In the genomic region with DNA sequence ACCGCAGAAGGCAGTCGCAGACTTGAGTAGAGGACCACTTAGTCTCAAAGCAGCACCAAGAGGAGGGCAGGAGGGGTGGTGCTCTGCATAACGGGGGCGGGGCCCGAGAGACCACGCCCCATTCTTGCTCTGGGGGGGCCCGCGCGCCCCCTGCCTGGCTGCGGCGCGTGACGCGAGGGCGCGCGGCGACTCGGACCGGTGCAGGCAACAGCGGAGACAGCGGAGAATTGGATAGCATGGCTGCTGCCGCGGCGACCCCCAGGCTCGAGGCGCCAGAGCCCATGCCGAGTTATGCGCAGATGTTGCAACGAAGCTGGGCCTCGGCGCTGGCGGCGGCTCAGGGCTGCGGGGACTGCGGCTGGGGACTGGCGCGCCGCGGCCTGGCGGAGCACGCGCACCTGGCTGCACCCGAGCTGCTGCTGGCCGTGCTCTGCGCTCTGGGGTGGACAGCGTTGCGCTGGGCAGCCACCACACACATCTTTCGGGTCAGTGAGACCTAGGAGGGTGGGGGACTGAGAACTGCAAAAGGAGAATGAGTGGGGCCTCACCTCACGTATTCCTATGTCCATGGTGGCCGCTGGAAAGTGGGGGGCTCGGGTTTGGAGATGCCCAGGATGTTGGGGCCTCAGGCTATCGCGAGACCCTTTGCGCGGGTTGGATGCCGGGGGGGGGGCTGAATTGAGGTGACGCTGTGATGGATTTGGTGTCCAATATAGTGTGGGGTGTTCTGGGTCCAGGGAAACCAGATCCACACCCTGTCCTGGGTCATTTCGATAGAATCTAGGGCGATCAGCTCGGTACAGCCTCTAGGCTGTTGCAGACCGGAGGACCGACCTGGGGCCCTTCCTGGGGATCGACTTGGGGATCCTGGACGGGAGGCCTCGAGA, we compare ENCODE assay signal across 8 mouse cellular contexts. TPM values are rescaled to one million over a fixed set of nuclear protein-coding genes. Genes with fewer than 3 reads are reported as not detected.
DNase-seq lines count a peak whose midpoint lies in the region; ATAC-seq lines count a peak whose summit lies in the region.

A gene (plus strand): TSS at position 152 of the 887 bp plus-strand sequence.

- peaks cover 27% of the 10 kb centered on the region for H3K4me1 ChIP-seq in embryonic facial prominence, embryonic 12.5 days
- peaks cover 32% of the 10 kb centered on the region for H3K4me1 ChIP-seq in heart, embryonic 10.5 days
- H3K4me1 ChIP-seq in liver, embryonic 13.5 days (replicated peaks) = peaks cover 22% of the 10 kb centered on the region
- H3K4me1 ChIP-seq in neural tube, embryonic 14.5 days (ENCODE audit: control insufficient read depth, insufficient read depth, low read length) = peaks cover 21% of the 10 kb centered on the region

- peak; percentile 61 for ATAC-seq in embryonic facial prominence, embryonic 12.5 days (ENCODE audit: insufficient number of reproducible peaks, insufficient read depth, low FRiP score, low TSS enrichment)
- ATAC-seq in liver, embryonic 13.5 days (ENCODE audit: low read depth) = peak; percentile 55
- ATAC-seq in neural tube, embryonic 14.5 days (ENCODE audit: low read depth) = peak; percentile 53

- peak within 1 kb of the TSS; percentile 83 for H3K27ac ChIP-seq in embryonic facial prominence, embryonic 12.5 days
- H3K27ac ChIP-seq in heart, embryonic 10.5 days = peak within 1 kb of the TSS; percentile 84
- H3K27ac ChIP-seq in liver, embryonic 13.5 days = no peak within 1 kb of the TSS
- peak within 1 kb of the TSS; percentile 86 for H3K27ac ChIP-seq in neural tube, embryonic 14.5 days (ENCODE audit: low read depth, low read length)

- no peaks in the 10 kb centered on the region for H3K9me3 ChIP-seq in embryonic facial prominence, embryonic 12.5 days
- no peaks in the 10 kb centered on the region for H3K9me3 ChIP-seq in heart, embryonic 10.5 days
- no peaks in the 10 kb centered on the region for H3K9me3 ChIP-seq in liver, embryonic 13.5 days (replicated peaks)
- H3K9me3 ChIP-seq in neural tube, embryonic 14.5 days (ENCODE audit: control insufficient read depth, low read length) = no peaks in the 10 kb centered on the region

- H3K4me2 ChIP-seq in embryonic facial prominence, embryonic 12.5 days (replicated peaks) = peak within 1 kb of the TSS; percentile 68
- H3K4me2 ChIP-seq in liver, embryonic 13.5 days = peak within 1 kb of the TSS; percentile 75
- H3K4me2 ChIP-seq in neural tube, embryonic 14.5 days (ENCODE audit: low read depth, low read length) = peak within 1 kb of the TSS; percentile 85

- WGBS in embryonic facial prominence, embryonic 12.5 days = 2% methylated on average over 66 of the region's 66 CpGs
- 3% methylated on average over 66 of the region's 66 CpGs for WGBS in heart, embryonic 10.5 days
- 3% methylated on average over 66 of the region's 66 CpGs for WGBS in liver, embryonic 13.5 days (ENCODE audit: insufficient replicate concordance)
- WGBS in neural tube, embryonic 14.5 days = 2% methylated on average over 56 of the region's 66 CpGs

- peaks cover 31% of the 10 kb centered on the region for H3K36me3 ChIP-seq in embryonic facial prominence, embryonic 12.5 days
- peaks cover 29% of the 10 kb centered on the region for H3K36me3 ChIP-seq in heart, embryonic 10.5 days
- H3K36me3 ChIP-seq in liver, embryonic 13.5 days = peaks cover 29% of the 10 kb centered on the region
- peaks cover 20% of the 10 kb centered on the region for H3K36me3 ChIP-seq in neural tube, embryonic 14.5 days (ENCODE audit: control insufficient read depth, insufficient read depth, low read length)

- peak within 1 kb of the TSS; percentile 63 for H3K9ac ChIP-seq in embryonic facial prominence, embryonic 12.5 days
- peak within 1 kb of the TSS; percentile 33 for H3K9ac ChIP-seq in liver, embryonic 13.5 days
- peak within 1 kb of the TSS; percentile 74 for H3K9ac ChIP-seq in neural tube, embryonic 14.5 days (replicated peaks; ENCODE audit: low read depth, low read length)

- DNase-seq in 3T3-L1 (ENCODE audit: low read depth, low spot score) = peak; percentile 54
- peak; percentile 58 to 65 for DNase-seq in adrenal gland, adult 18-20 months (ENCODE audit: low spot score in 2 of 2)
- DNase-seq in heart, embryonic 10.5 days (ENCODE audit: low spot score) = peak; percentile 84
- DNase-seq in kidney, postnatal 14 days = peak; percentile 75
- DNase-seq in liver, embryonic 13.5 days = peak; percentile 33
- DNase-seq in thymus, postnatal 4 days = peak; percentile 81

- peak within 1 kb of the TSS; percentile 57 for H3K4me3 ChIP-seq in embryonic facial prominence, embryonic 12.5 days
- peak within 1 kb of the TSS; percentile 72 for H3K4me3 ChIP-seq in heart, embryonic 10.5 days
- H3K4me3 ChIP-seq in liver, embryonic 13.5 days (replicated peaks) = peak within 1 kb of the TSS; percentile 56
- H3K4me3 ChIP-seq in neural tube, embryonic 14.5 days (ENCODE audit: low read depth, low read length) = peak within 1 kb of the TSS; percentile 64

- H3K27me3 ChIP-seq in embryonic facial prominence, embryonic 12.5 days = no peaks in the 10 kb centered on the region
- H3K27me3 ChIP-seq in heart, embryonic 10.5 days (ENCODE audit: insufficient read depth, poor library complexity, severe bottlenecking) = peaks cover 25% of the 10 kb centered on the region
- H3K27me3 ChIP-seq in liver, embryonic 13.5 days = peaks cover 44% of the 10 kb centered on the region
- H3K27me3 ChIP-seq in neural tube, embryonic 14.5 days (ENCODE audit: control insufficient read depth, insufficient read depth, low read length) = no peaks in the 10 kb centered on the region

RNA-seq across cellular contexts. Expression of the gene that starts here (rescaled TPM):
- total RNA-seq in adrenal gland, adult 18-20 months (2021) = 1 to 10 TPM; 2.0 to 2.5 TPM
- 10.0 and 11.1 TPM in 2 replicates for polyA plus RNA-seq in embryonic facial prominence, embryonic 12.5 days (2016; fragmentation: Nextera tagmentation; extraction: Ambion mirVana)
- 1.4 TPM in 2 replicates for polyA plus RNA-seq in heart, embryonic 10.5 days (2016; fragmentation: Nextera tagmentation; extraction: Ambion mirVana)
- polyA plus RNA-seq in liver, embryonic 13.5 days (2015; fragmentation: Nextera tagmentation; extraction: Ambion mirVana) = 0.15 and 0.30 TPM in 2 replicates
- 33.4 and 42.9 TPM in 2 replicates for polyA plus RNA-seq in neural tube, embryonic 14.5 days (2014; fragmentation: Nextera tagmentation; extraction: Ambion mirVana)

Comparison
In these comparisons a context has a peak if more than half of its experiments do, and no peak if none do; other contexts are left out.
1. Peak in DNase-seq, ATAC-seq, H3K4me3 ChIP-seq, H3K9ac ChIP-seq and H3K4me2 ChIP-seq in liver, embryonic 13.5 days; RNA of the gene not detected or under 1 TPM.
2. DNase-seq: peak in every context shown above with its lines; median percentile 84 in heart, embryonic 10.5 days; 81 in thymus, postnatal 4 days; 75 in kidney, postnatal 14 days; 62 in adrenal gland, adult 18-20 months; 54 in 3T3-L1; 33 in liver, embryonic 13.5 days.